Mouse (Mus musculus) stomach, embryonic 15.5 days (tissue): Measurements from ENCODE around the gene Gm1673. TPM values are rescaled to one million over a fixed set of nuclear protein-coding genes. Genes with fewer than 3 reads are reported as not detected.

Experiments
- ATAC-seq: fragments of 200-750 bp; cut with Nextera tagmentation; 2 replicates; pipeline ENCODE4 v1.8.0; 2017; ENCODE audit warnings: low read depth, moderate number of reproducible peaks, moderate TSS enrichment; ENCODE audit not compliant: insufficient read depth, low FRiP score
- H3K27ac ChIP-seq: fragments of 300-500 bp; sonication (generic); 2 replicates; pipeline ENCODE4 v1.5.1; 2015; ENCODE audit warnings: mild to moderate bottlenecking, inconsistent platforms
- H3K27me3 ChIP-seq: fragments of 300-500 bp; sonication (generic); replicated peaks from 2 replicates; pipeline ENCODE4 v1.6.1; 2015; ENCODE audit warnings: inconsistent platforms
- H3K36me3 ChIP-seq: fragments of 300-500 bp; sonication (generic); 2 replicates; pipeline ENCODE4 v1.6.1; 2015; ENCODE audit warnings: inconsistent platforms
- H3K4me1 ChIP-seq: fragments of 300-500 bp; sonication (generic); 2 replicates; pipeline ENCODE4 v1.6.1; 2015; ENCODE audit warnings: inconsistent platforms
- H3K4me2 ChIP-seq: fragments of 300-500 bp; sonication (generic); 2 replicates; pipeline ENCODE4 v1.6.1; 2015; ENCODE audit warnings: mild to moderate bottlenecking, inconsistent platforms
- H3K4me3 ChIP-seq: fragments of 300-500 bp; sonication (generic); replicated peaks from 2 replicates; pipeline ENCODE4 v1.5.1; 2015; ENCODE audit warnings: inconsistent platforms
- H3K9ac ChIP-seq: fragments of 300-500 bp; sonication (generic); 2 replicates; pipeline ENCODE4 v1.6.1; 2015; ENCODE audit warnings: inconsistent platforms
- H3K9me3 ChIP-seq: fragments of 300-500 bp; sonication (generic); 2 replicates; pipeline ENCODE4 v1.6.1; 2016; ENCODE audit warnings: inconsistent platforms
- WGBS: fragments of 180-500 bp; shearing (Covaris S2); methylation state at CpG from one replicate; pipeline ENCODE4 v1.1.7; 2015; 5-methylcytosine and 5-hydroxymethylcytosine counted together
- polyA plus RNA-seq: library from polyadenylated mRNA; unstranded; fragments of >200 nt; fragmentation: Nextera tagmentation; extraction: Ambion mirVana; gene quantifications from 2 replicates; pipeline ENCODE4 v1.2.1, GENCODE M21; 2015

Gm1673 gene
- polyA plus RNA-seq, 1 experiment from 2014 or later = 71.5 TPM

DNA sequence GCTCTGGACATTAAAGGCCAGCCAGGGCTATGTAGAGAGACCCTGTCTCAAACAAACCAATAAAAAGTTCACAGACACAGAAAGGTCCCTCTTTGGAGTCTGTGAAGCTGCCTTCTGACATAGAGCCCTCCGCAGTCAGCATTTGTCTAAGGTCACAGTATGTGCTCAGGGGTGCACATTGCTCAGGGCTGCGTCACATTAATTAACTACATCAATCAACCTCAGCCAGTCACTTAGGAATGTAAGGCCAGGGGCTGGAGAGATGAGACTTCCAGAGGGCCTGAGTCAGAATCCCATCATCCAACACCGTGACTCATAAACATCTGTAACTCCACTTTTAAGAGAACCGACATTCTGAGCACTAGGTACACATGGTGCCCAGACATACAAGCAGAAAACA lies 27.4 kb upstream of the Gm1673 start:
- no peaks in the 10 kb centered on the region for H3K27me3 ChIP-seq
- H3K36me3 ChIP-seq = no peaks in the 10 kb centered on the region
- no peak for ATAC-seq
- H3K9me3 ChIP-seq = no peaks in the 10 kb centered on the region
- no peak overlapping the region for H3K27ac ChIP-seq
- no peak overlapping the region for H3K4me2 ChIP-seq
- 52% methylated on average over 4 of the region's 4 CpGs for WGBS
- H3K4me3 ChIP-seq = no peak overlapping the region
- no peaks in the 10 kb centered on the region for H3K4me1 ChIP-seq
- no peak overlapping the region for H3K9ac ChIP-seq

DNA sequence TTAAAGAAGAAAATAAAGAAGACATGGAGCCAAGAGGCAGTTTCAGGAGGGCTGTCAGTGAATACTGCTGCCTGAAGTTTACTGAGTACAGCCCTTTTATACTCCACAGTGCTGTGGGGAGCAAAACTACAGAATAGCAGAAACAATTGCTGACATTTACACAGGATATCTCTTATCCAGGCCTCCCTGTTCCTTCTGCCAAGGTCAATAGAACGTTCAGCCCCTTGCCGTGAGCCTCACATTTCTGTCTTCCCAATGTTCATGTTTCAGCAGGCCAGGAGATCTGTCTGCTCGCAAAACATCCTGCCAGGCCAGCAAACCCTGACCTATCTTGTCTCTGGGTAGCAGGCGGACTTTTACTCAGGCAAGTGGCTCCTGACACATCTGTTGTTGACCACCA lies 23.9 kb upstream of the Gm1673 start:
- no peak for ATAC-seq
- H3K27ac ChIP-seq = no peak overlapping the region
- 69% methylated on average over 4 of the region's 4 CpGs for WGBS
- H3K4me1 ChIP-seq = no peaks in the 10 kb centered on the region
- no peak overlapping the region for H3K4me2 ChIP-seq
- H3K27me3 ChIP-seq = no peaks in the 10 kb centered on the region
- no peaks in the 10 kb centered on the region for H3K9me3 ChIP-seq
- no peak overlapping the region for H3K4me3 ChIP-seq
- no peak overlapping the region for H3K9ac ChIP-seq
- no peaks in the 10 kb centered on the region for H3K36me3 ChIP-seq

DNA sequence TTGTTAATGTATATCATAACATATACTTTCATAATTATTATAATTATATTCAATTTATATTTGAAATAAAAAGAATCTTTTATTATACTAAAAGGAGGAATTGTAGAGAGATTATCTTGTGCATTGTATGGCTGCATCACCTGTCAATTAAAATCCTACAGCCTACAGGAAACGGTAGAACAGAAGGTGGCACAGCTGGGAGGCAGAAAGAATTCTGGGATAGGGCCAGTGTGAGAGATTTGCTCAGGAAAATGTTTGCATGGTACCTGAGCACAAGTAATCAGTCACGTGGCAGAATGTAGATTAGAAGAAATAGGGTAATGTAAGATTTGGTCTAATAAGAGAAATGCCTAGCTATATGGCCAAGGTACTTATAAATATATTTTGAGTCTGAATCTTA lies 8.5 kb upstream of the Gm1673 start:
- Histone ChIP-seq H3K4me2 (no peak overlapping the region), H3K4me1 (no peaks in the 10 kb centered on the region), H3K27ac (no peak overlapping the region), H3K27me3 (no peaks in the 10 kb centered on the region), H3K9me3 (no peaks in the 10 kb centered on the region), H3K36me3 (no peaks in the 10 kb centered on the region), H3K4me3 (no peak overlapping the region), H3K9ac (no peak overlapping the region)
- 55% methylated on average over 2 of the region's 2 CpGs for WGBS
- ATAC-seq = no peak

DNA sequence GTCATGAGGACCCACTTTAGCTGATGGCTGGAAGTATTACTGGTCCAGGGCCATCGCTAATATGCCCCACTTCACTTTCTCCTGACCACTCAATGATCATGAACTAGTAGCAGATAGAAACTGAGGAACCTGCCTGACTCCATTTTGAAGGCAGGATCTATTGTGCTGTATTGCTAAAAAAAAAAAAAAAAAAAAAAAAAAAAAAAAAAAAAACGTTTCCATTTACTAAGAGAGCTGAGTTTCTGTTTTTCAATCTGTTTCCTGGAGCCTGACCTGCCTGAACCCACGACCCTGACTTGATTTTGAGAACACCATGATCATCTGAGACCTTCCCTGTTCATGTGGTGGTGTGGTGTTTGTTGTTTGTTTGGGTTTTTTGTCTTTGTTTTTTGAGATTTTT lies 7.0 kb upstream of the Gm1673 start:
- 41% methylated on average over 3 of the region's 3 CpGs for WGBS
- no peak for ATAC-seq
- no peaks in the 10 kb centered on the region for H3K27me3 ChIP-seq

DNA sequence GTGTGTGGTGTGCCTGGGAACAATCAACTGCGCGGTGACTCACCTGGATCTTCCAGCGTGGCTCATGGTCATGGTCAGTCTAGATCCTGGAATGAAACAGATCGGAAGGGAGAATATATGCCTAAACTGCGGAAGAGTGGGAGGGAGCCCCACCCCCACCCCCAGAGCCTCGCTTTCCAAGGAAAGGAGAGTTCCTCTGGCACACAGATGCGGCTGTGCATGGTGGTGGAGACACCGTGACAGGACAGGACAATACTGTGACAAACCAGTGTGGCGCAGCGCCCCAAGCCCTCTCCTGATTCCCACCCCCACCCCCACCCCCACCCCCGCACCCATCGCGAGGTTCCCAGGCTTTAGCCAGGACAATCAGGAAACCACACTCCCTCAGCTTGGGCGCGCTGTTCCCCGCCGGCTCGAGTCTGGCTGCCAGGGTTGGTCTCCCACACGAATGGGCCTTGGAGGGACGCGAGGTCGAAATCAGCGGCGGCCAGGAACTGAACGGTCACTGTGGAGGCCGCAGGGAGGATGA lies 438 bp upstream of the Gm1673 start:
- Histone ChIP-seq H3K9ac (peak overlapping the region; percentile 54), H3K36me3 (no peaks in the 10 kb centered on the region), H3K27ac (peak overlapping the region; percentile 48; the same call in 1 of the 2 replicates), H3K4me2 (peak overlapping the region; percentile 95), H3K4me3 (peak overlapping the region; percentile 85), H3K4me1 (peaks cover 12% of the 10 kb centered on the region), H3K27me3 (no peaks in the 10 kb centered on the region; the same call in 1 of the 2 replicates), H3K9me3 (no peaks in the 10 kb centered on the region)
- ATAC-seq = 0 out of 2 replicates have a peak, but pooled peaks have one; percentile 4
- whole genome bisulfite sequencing = 4% methylated on average over 26 of the region's 26 CpGs

More for the DNA sequence above, 7.0 kb upstream of the Gm1673 start:
- Histone ChIP-seq H3K9ac (no peak overlapping the region), H3K4me1 (no peaks in the 10 kb centered on the region), H3K4me3 (no peak overlapping the region), H3K9me3 (no peaks in the 10 kb centered on the region), H3K36me3 (no peaks in the 10 kb centered on the region), H3K27ac (no peak overlapping the region), H3K4me2 (no peak overlapping the region)

DNA sequence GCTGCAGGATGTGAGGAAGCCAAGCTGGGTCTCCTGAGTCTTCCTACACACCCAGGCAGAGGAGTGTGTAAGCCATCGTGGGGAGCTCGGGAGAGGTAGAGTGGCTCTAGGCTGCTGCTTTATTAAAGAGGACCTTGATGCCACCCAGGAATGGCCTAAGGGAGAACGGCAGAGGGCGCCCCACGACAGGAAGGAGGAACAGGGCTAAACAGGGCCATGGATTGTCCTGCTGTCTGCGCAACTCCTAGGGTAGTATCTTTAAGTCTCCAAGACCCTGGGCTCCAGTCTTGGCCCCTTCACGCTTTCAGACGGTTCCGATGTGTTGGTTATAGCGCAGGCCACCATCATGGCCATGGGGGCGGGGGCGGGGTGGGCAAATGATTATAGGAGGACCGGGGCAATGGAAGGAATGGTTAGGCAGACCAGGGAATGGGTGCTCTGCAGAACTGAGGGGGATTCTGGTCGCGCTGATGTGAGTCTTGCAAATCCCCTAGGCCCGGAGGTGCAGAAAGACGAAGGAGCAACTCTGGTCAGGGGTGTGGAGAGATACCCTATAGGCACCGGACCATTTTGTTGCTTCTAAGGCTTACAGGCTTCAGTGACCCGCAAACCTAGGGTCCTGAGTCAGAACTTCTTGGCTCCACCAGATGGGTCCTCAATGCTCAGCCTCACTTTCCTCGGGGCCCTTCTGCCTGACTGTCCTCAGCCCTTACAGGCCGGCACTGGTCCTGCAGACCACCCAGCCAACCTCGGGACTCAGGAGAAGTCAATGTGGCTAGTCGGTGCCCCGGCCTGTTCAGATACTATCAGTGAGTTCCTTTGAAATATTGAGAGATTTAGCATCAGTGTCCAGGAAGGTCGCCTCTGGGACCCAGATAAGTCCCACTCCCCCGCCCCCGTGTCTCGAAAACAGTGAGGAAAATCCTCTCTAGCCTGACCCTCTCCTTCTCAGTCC lies 11.7 kb downstream of the Gm1673 start:
- Histone ChIP-seq H3K4me1 (peaks cover 21% of the 10 kb centered on the region), H3K27ac (no peak overlapping the region), H3K4me3 (peak overlapping the region; percentile 62), H3K9me3 (no peaks in the 10 kb centered on the region), H3K4me2 (peak overlapping the region; percentile 99), H3K9ac (no peak overlapping the region), H3K27me3 (peaks cover 54% of the 10 kb centered on the region), H3K36me3 (no peaks in the 10 kb centered on the region)
- no peak for ATAC-seq
- 34% methylated on average over 28 of the region's 28 CpGs for WGBS

DNA sequence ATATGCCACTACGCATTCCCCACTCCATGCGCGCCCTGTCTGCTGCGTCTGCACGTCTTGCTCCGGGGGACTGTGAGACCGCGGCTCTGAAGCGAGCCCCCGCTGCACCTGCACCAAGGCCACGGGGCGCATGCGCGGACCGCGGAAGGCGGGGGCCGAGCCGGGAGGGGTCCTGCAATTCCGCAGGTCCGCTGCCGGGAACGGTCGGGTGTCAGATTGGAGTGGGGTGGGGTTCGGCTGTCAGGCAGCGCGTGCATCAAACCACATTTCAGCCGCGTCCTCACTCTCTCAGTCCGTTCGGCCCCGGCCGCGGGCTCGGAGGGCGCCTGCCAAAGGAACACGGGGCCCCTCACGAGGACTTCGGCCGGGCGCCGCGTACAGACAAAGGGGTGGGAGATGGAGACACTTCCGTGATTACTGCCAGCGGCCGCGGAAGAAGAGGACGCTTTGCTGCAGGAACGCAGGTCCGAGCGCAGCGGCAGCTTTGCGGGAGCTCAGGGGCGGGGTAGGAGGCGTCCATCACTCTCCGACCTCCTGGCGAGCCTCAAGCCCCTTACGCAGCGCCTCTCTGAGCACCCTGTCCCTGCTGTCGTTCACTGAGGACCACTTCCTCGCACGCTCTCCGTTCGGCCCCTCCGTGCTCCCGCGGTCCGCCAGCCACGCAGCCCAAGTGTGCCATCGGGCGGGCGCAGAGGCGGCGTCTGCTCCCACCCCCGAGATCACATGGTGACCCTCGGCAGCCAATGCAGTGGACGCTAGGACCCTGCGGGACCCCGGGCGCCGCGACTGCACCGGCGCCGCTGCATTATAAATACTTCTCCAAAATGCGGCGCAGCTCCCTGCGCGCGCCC lies 12.8 kb downstream of the Gm1673 start, which contains the start of gene Nat8l:
TSS of gene Nat8l (plus strand) at position 142 of the 851 bp plus-strand sequence.
- peaks cover 21% of the 10 kb centered on the region for H3K4me1 ChIP-seq
- under 1% methylated on average over 90 of the region's 90 CpGs for WGBS

DNA sequence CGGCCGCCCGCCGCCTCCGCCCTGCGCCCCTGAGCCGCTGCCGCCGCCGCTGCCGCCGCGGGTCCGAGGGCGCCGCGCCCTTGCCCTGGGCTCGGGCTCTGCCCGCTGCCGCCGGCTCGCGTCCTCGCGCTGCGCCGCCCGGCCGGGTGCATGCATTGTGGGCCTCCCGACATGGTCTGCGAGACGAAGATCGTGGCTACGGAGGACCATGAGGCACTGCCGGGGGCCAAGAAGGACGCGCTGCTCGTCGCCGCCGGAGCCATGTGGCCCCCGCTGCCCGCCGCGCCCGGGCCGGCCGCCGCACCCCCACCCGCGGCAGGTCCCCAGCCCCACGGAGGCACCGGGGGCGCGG lies 13.4 kb downstream of the Gm1673 start:
- Histone ChIP-seq H3K9me3 (no peaks in the 10 kb centered on the region), H3K36me3 (no peaks in the 10 kb centered on the region), H3K4me2 (peak overlapping the region; percentile 99), H3K4me3 (peak overlapping the region; percentile 62), H3K4me1 (peaks cover 21% of the 10 kb centered on the region), H3K27me3 (peaks cover 54% of the 10 kb centered on the region), H3K9ac (peak overlapping the region; percentile 16; the same call in 1 of the 2 replicates), H3K27ac (no peak overlapping the region)
- 2% methylated on average over 52 of the region's 55 CpGs for WGBS
- ATAC-seq = 0 out of 2 replicates have a peak, but pooled peaks have one; percentile 17

More for the DNA sequence above, 12.8 kb downstream of the Gm1673 start, which contains the start of gene Nat8l:
- Histone ChIP-seq H3K36me3 (no peaks in the 10 kb centered on the region), H3K9ac (peak within 1 kb of the TSS; percentile 18; the same call in 1 of the 2 replicates), H3K9me3 (no peaks in the 10 kb centered on the region), H3K27me3 (peaks cover 54% of the 10 kb centered on the region), H3K4me3 (peak within 1 kb of the TSS; percentile 62), H3K27ac (peak within 1 kb of the TSS; percentile 36; the same call in 1 of the 2 replicates), H3K4me2 (peak within 1 kb of the TSS; percentile 99)
- ATAC-seq = peak; percentile 59; the same call in 1 of the 2 replicates

DNA sequence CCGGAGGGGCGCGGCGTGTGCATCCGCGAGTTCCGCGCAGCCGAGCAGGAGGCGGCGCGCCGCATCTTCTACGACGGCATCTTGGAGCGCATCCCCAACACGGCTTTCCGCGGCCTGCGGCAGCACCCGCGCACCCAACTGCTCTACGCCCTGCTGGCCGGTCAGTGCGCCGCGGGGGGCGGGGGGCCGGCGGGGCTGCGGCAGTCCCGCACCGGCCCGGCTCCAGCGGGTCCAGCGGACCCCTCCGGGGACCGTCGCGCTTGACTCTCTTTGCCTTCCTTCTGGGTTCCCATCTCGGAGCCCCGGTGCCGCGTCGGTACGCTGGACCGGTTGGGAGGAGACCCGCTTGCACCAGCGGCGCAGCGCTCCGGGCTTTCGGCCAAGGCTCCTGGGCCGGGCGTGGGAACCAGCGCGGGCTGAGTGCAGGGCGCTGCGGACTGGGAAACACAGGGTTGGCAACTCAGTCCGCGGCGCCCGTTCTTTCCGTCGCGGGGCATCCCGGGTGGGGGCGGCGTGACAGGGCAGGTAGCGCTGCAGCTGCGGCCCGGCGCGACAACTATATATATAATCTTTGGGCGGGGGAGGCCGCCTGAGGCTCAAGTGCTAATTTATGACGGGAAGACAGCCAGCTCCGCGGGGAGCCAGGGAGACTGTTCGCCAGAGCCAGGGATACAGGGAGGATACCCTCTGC lies 14.0 kb downstream of the Gm1673 start:
- Histone ChIP-seq H3K9me3 (no peaks in the 10 kb centered on the region), H3K27ac (no peak overlapping the region), H3K36me3 (no peaks in the 10 kb centered on the region), H3K4me2 (peak overlapping the region; percentile 99), H3K9ac (peak overlapping the region; percentile 16; the same call in 1 of the 2 replicates), H3K4me3 (peak overlapping the region; percentile 62), H3K27me3 (peaks cover 54% of the 10 kb centered on the region), H3K4me1 (peaks cover 21% of the 10 kb centered on the region)
- ATAC-seq = no peak
- WGBS = under 1% methylated on average over 57 of the region's 80 CpGs

DNA sequence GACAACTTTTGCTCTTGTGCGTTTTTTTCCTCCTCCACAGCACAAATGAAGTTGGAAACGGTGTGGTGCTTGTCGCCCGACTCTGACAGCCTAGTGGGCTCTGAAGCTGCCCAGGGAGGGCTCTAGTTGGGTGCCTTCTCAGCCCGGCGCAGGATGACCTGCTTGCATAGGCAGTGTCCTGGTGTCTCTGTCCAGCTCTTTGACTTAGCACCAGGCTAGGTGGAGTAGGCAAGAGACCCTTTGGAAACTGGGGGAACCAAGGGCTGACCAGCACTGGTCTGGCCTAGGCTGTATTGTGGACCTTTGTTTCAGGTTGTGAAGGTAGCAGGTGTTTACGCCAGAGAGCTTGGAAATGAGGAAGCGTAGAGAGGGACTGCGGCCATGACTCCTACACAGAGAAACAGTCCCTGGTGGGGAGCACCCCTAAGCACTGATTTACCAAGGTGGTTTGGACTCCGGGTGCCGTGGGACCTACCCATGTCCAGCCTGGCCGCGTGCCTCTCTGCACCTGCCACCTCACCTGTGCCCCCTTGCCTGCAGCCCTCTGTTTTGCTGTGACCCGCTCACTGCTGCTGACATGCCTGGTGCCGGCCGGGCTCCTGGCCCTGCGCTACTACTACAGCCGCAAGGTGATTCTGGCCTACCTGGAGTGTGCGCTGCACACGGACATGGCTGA lies 14.7 kb downstream of the Gm1673 start:
- Histone ChIP-seq H3K4me3 (peak overlapping the region; percentile 62), H3K36me3 (no peaks in the 10 kb centered on the region), H3K27ac (no peak overlapping the region), H3K9ac (no peak overlapping the region), H3K4me2 (peak overlapping the region; percentile 99), H3K4me1 (peaks cover 21% of the 10 kb centered on the region), H3K9me3 (no peaks in the 10 kb centered on the region), H3K27me3 (peaks cover 54% of the 10 kb centered on the region)
- 72% methylated on average over 20 of the region's 20 CpGs for WGBS
- no peak for ATAC-seq

DNA sequence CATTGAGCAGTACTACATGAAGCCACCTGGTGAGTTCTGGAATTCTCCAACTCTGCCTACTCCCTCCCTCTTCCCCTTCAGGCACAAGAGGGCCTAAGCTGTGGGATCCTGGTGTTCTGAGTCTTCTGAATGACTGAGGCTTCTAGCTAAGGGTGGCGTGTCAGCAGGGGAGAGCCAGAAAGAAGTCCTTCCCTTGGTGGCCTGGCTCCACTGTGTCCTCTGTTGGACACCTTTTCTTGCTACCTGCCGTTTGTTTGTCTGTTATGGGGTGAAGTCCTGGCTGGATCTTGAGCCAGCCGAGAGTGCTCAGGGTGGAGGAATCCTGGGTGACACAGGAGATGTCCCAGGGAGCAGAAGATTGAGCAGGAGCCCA lies 15.3 kb downstream of the Gm1673 start:
- Histone ChIP-seq H3K9ac (no peak overlapping the region), H3K36me3 (no peaks in the 10 kb centered on the region), H3K9me3 (no peaks in the 10 kb centered on the region), H3K4me3 (no peak overlapping the region), H3K27ac (no peak overlapping the region), H3K4me1 (peaks cover 21% of the 10 kb centered on the region), H3K4me2 (no peak overlapping the region), H3K27me3 (peaks cover 54% of the 10 kb centered on the region)
- no peak for ATAC-seq
- 77% methylated on average over 3 of the region's 3 CpGs for WGBS
